Mouse (Mus musculus) v-Abl transformed pro-B cells (cell line): ENCODE data around the gene Ush1g.

ENCODE experiments used
- in situ Hi-C, 2 experiments: fragments of 400-800 bp; cut with MboI; formaldehyde crosslinking; loops; one replicate each; pipeline ENCODE4 v1.15.1; 2025; ENCODE audit not compliant: unreplicated experiment in 2 of 2

The Ush1g gene

GRCm38 (mm10) chr11:115295939-115296338, 25.9 kb downstream of the Ush1g start:
- in situ Hi-C loops, result no loop called here

- in situ Hi-C loops, result no loop called here
These were observed 29.0 kb downstream of the Ush1g start for GRCm38 (mm10) chr11:115292631-115293375.

GRCm38 (mm10) chr11:115291503-115291902, 30.3 kb downstream of the Ush1g start:
- in situ Hi-C loops, result no loop called here

- in situ Hi-C loops, result no loop called here
These were observed 30.9 kb downstream of the Ush1g start for GRCm38 (mm10) chr11:115290919-115291318.

GRCm38 (mm10) chr11:115290314-115290713, 31.5 kb downstream of the Ush1g start:
- in situ Hi-C loops, result no loop called here

GRCm38 (mm10) chr11:115289885-115290284, 32.0 kb downstream of the Ush1g start:
- in situ Hi-C loops, result no loop called here

GRCm38 (mm10) chr11:115288305-115288704, 33.5 kb downstream of the Ush1g start:
- in situ Hi-C loops, result no loop called here

- in situ Hi-C loops, result no loop called here
These were observed 34.5 kb downstream of the Ush1g start for GRCm38 (mm10) chr11:115287386-115287785.

- in situ Hi-C loops, result no loop called here
These were observed 35.4 kb downstream of the Ush1g start for GRCm38 (mm10) chr11:115286201-115286993.

GRCm38 (mm10) chr11:115285282-115285681, 36.6 kb downstream of the Ush1g start:
- in situ Hi-C loops, result no loop called here

- in situ Hi-C loops, result no loop called here
These were observed 37.8 kb downstream of the Ush1g start for GRCm38 (mm10) chr11:115283891-115284620.

GRCm38 (mm10) chr11:115283486-115283765, 38.4 kb downstream of the Ush1g start:
- in situ Hi-C loops, result no loop called here

GRCm38 (mm10) chr11:115282723-115283485, 38.9 kb downstream of the Ush1g start:
- in situ Hi-C loops, result no loop called here

GRCm38 (mm10) chr11:115282295-115282694, 39.5 kb downstream of the Ush1g start:
- in situ Hi-C loops, result no loop called here

GRCm38 (mm10) chr11:115279726-115280125, 42.1 kb downstream of the Ush1g start:
- in situ Hi-C loops, result loop anchor here in 1 of 2 experiments (10.0 kb wide), 1 partner anchor 185 kb away; the partner anchor contains the start of gene Rab37

GRCm38 (mm10) chr11:115278176-115278575, 43.7 kb downstream of the Ush1g start:
- in situ Hi-C loops, result loop anchor here in 1 of 2 experiments (10.0 kb wide), 1 partner anchor 183 kb away; the partner anchor contains the start of gene Rab37

GRCm38 (mm10) chr11:115277604-115277975, 44.3 kb downstream of the Ush1g start:
- in situ Hi-C loops, result loop anchor here in 1 of 2 experiments (10.0 kb wide), 1 partner anchor 183 kb away; the partner anchor contains the start of gene Rab37

- in situ Hi-C loops, result loop anchor here in 1 of 2 experiments (10.0 kb wide), 1 partner anchor 182 kb away; the partner anchor contains the start of gene Rab37
These were observed 44.8 kb downstream of the Ush1g start, which contains the start of gene Fdxr for GRCm38 (mm10) chr11:115276780-115277603. Gene Fdxr, minus strand, starts transcription at chr11:115277050.

- in situ Hi-C loops, result loop anchor here in 1 of 2 experiments (10.0 kb wide), 1 partner anchor 181 kb away; the partner anchor contains the start of gene Rab37
These were observed 45.9 kb downstream of the Ush1g start for GRCm38 (mm10) chr11:115275954-115276353.
